Mouse (Mus musculus) adrenal gland, postnatal 4 days (tissue): Measurements from ENCODE around the gene Plekha4. TPM values are rescaled to one million over a fixed set of nuclear protein-coding genes. Genes with fewer than 3 reads are reported as not detected.
A peak's percentile ranks its signal among the peaks of the same experiment; 100 is the strongest.
"Not testable (repeated sequence)": the region's sequence is repeated elsewhere in the genome, so short reads cannot be mapped to it uniquely, and the experiment has no call there.

ENCODE experiments used
- DNase-seq, 2 experiments: peaks; one replicate each; pipeline ENCODE4 v3.0.0; 2021 to 2022; ENCODE audit warnings: low spot score in 2 of 2, mixed read lengths in 2 of 2
- total RNA-seq, 2 experiments: library from RNA; stranded (reverse); gene quantifications; 2 replicates each; pipeline ENCODE4 v1.2.3; 2021

Plekha4 gene
- total RNA-seq, 2 experiments from 2014 or later, result 12.5 to 17.5 TPM

DNA sequence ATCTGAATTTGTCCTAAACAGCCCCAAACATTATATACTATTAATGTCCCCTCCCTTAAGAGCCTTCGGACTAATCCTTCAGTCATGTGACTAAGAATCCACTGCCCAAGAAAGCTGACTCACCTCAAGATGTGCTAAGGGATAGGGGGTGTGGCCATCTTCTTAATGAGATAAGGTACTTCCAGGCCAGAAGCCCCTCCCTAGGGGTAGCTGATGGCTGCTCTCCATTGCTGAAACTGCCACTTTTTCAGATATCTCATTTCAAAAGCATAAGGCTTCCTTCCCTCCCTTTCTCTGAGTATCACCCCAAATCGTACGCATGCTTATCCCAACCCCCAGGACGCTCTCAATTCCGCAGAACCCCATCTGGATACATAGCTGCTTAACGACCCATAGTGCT lies 17.6 kb upstream of the Plekha4 start:
- DNase-seq, result no peak

- DNase-seq, result no peak
Observed at GRCm38 (mm10) chr7:45509181-45509882, 16.8 kb upstream of the Plekha4 start.

DNA sequence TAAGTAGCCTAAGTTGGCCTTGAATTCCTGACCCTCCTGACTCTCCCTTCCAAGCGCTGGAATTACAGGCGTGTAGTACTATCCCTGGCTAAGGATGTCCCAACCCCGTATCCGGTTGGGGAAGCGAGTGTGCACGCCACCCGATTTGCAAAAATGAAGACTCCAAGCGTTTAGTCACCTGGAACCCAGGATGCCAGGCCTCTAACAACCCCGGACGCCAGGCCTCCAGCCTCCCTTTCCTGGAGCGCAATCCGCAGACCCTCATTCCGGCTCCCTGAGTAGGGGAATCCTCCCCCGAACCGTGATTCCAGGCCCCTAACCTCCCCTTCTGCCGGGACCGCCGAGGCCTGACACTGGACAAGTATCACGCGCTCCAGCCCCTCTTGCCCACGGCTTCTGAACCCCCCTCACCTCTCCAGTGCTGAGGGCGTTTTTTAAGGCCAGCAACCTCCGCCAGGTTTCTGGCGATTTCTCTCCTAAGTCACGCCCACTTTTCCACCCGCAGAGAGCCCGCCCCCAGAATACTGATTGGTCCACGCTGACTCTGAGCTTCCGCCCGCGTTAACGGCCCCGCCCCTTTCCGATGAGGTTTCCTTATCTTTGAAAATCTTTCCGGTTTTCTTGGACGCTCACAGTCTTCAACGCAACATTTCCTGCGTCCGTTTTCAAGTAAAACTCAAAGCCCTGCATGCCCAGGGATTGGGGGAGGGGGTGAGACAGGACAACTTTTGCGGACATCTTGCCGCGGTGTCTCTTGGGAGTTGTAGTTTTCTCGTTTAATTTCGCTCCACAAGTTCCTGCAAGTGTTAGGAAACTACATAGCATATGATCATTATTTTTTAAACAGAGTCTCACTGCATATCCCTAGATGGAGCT lies 16.0 kb upstream of the Plekha4 start, which contains the start of gene Nucb1:
Gene Nucb1, minus strand, starts transcription at position 495 of the 876 bp plus-strand sequence.
- peak; percentile 66 to 81 for DNase-seq

- DNase-seq, result no peak
Observed at GRCm38 (mm10) chr7:45514411-45514810, 11.7 kb upstream of the Plekha4 start.

DNA sequence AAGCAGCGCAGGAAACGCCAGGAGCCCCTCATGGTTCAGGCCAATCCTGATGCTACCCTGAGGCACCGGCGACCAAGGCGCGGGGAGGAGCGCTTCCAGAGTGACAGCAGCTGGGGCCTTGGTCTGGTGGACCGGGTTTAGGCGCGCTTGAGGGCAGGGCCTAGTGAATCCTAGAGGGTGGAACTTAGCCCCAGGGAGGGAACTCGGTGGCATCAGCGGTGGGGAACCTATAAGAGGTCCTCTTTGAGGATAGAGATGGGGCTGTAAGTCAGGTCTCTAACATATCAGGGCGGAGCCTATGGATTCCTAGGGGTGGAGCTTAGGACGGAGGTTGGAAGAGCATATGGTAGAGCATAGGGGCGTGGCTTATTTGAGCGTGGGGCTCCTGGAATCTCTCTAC lies 10.7 kb upstream of the Plekha4 start:
- DNase-seq, result no peak

DNA sequence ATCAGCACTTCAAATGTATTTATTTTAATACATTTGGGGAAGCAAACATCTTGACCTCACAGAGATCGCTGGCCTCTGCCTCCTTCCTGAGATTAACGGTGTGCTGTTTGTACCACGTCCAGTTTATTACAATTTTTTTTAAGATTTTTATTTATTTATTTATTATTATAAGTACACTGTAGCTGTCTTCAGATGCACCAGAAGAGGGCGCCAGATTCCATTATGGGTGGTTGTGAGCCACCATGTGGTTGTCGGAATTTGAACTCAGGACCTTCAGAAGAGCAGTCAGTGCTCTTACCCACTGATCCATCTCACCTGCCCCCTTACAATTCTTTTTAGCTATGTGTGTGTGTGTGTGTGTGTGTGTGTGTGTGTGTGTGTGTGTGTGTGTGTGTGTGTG lies 9.3 kb upstream of the Plekha4 start:
- not testable (repeated sequence) for DNase-seq

DNA sequence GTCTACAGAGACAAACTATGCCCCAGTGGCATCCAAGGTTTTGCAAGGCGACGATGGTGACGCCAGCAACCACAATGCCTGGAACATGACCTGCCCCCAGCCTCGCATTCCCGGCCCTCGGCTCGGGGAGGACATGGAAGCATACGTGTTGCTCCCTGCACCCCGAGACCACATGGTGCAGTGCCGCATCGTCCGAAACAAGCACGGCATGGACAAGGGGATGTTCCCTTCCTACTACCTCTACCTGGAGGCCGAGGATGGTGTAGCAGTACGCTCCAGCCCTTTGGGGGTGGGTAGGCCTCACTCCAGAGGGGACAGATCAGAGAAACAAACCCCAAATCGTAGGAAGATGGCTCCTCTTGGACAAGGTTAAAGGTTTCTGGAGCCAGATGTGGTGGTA lies 7.5 kb upstream of the Plekha4 start:
- DNase-seq, result no peak

DNA sequence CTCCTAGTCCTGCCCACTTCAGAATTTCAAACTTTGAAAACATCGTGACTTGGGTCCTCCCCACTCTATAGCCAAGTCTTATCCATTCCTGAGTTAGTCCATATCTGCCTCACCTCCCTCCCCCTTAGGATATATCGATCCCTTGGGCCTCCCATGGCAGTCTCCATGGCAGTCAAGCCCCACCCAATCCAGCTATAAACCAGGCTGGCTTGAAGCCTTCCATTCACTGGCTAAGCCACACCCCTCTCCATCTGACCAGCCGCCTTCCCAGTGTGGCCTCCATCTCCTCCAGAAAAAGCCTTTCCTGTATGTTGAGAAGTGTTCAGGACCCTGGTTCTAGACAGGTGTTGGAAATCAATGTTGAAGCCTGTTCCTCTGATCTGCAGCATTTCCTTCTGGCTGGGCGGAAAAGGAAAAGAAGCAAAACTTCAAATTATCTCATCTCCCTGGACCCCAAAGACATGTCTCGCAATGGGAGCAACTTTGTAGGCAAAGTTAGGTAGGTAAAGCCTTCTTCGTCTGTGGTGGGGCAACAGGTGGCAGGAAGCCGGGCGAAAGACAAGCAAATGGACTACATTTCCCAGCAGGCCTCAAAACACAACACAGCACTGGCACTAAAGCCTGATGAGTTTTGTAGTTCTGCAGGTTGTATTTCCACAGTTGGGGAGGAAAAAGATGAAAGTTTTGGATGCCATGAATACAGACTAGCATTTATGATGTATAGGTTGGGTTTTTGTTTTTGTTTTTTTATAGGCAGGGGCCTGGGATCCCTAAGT lies 6.6 kb upstream of the Plekha4 start:
- DNase-seq, result no peak

DNA sequence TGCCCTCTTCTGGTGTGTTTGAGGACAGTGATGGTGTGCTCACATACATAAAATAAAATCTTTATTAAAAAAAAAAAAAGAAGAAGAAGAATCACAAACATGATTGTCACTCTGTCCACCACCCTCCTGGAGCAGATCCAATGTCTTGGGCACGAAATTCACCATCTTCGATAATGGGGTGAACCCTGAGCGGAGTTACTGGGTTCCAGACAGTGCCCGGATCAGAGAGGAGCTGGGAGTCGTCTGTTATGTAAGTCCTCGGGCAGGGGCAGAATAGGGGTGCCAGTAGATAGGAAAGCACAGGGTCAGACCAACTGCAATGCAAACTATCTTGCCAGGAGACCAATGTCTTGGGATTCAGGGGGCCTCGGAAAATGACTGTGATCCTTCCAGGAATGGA lies 5.5 kb upstream of the Plekha4 start:
- no peak for DNase-seq

DNA sequence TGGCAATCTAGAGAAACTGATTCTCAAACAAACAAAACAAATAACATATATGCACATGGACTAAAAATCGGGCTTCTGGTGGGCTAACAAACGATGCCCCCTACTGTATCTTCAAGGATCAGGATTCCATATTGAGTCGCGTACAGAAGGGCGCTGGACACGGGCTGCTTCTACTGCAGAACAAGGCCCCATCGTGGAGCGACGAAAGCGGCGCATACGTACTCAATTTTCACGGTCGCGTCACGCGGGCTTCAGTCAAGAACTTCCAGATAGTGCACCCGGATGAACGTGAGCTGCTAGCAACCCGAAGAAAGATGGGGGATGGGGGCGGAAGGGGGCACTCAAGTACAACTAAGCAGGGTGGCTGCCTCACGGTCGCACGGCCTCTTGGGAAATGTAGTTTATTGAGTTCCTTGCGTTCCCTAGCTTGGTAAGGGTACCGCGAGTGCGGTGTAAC lies 4.4 kb upstream of the Plekha4 start:
- DNase-seq, result peak; percentile 46 to 72

DNA sequence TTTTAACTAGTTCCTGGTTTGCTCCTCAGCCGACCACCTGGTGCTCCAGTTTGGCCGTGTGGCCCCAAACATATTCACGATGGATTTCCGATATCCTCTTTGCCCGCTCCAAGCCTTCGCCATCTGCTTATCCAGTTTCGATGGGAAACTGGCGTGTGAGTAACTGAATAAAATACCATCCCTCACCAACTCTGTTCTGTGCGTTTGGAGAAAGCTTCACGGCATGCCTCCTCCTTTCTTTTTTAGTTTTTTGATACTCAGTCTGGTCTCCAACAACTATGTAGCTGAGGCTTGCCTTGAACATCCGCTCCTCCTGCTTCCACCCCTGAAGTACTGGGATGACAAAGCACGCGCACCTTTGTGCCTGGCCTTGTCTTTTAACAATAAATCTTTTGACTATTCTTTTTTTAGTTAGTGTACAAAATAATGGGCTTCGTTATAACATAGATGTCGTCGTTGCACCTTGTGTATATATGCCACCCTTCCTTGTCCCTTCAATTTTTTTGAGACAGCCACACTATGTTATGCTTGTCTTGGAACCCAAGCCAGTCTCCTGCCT lies 3.9 kb upstream of the Plekha4 start:
- DNase-seq, result no peak

GRCm38 (mm10) chr7:45522957-45523676 lies 3.0 kb upstream of the Plekha4 start:
- no peak for DNase-seq

GRCm38 (mm10) chr7:45523678-45524170 lies 2.4 kb upstream of the Plekha4 start:
- DNase-seq, result no peak

GRCm38 (mm10) chr7:45524841-45525621 lies 1.1 kb upstream of the Plekha4 start:
- no peak for DNase-seq

DNA sequence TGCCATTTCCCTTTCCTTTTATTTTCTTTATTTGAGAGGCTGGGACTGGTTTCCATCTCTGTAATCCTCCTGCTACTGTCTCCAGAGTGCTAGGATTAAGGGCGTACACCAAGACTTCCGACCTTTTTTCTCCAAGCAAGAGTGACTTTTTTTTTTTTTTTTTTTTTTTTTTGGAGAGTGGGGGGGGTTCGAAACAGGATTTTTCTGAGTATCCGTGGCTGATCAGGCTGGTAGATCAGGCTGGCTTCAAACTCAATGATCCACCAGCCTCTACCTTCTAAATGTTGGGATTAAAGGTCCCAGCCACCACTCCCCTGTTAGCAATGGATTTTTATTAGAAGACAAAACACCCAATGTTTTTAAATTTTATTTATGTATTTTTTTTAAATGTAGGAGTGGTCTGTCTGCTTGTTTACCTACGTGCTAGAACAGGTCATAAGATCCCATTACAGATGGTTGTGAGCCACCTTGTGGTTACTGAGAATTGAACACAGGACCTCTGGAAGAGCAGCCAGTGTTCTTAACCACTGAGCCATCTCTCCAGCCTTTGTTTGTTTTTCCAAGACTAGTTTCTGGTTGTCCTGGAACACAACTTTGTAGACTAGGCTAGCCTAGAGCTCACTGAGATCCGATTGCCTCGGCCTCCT lies 467 bp downstream of the Plekha4 start:
- DNase-seq, result no peak

- not testable (repeated sequence) for DNase-seq
Observed at GRCm38 (mm10) chr7:45527169-45527568, 1.0 kb downstream of the Plekha4 start.

- DNase-seq, result no peak
Observed at GRCm38 (mm10) chr7:45529461-45529860, 3.3 kb downstream of the Plekha4 start.

- DNase-seq, result no peak
Observed at GRCm38 (mm10) chr7:45530643-45531042, 4.5 kb downstream of the Plekha4 start.

DNA sequence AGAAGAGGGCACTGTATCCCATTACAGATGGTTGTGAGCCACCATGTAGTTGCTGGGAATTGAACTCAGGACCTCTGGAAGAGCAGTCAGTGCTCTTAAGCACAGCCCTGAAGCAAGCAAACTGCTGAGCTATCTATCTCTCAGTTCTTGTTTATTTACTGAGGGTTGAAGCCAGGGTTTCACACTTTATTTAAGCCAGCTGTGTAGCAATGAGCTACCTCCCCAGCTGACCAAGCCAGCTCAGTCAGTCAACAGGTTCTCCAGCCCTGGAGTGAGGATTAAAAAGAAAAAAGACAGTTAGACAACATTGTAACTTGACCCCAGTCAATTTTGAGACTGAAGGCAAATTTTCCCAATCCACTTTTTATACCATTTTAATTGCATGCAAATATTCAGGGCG lies 9.5 kb downstream of the Plekha4 start:
- DNase-seq, result no peak
